Mouse (Mus musculus) heart, adult 2 months (tissue): Measurements from ENCODE around the gene Chpt1.
"Not testable (repeated sequence)": the region's sequence is repeated elsewhere in the genome, so short reads cannot be mapped to it uniquely, and the experiment has no call there.

Source experiments
- CTCF ChIP-seq: fragments of 200-600 bp; IDR thresholded peaks from 2 replicates; pipeline ENCODE4 v1.8.1; 2022; ENCODE audit warnings: antibody characterized with exemption, mild to moderate bottlenecking, moderate library complexity
- EP300 ChIP-seq: fragments of 200-500 bp; IDR thresholded peaks from 2 replicates; pipeline ENCODE4 v1.6.1; 2011; ENCODE audit warnings: low read depth, low read length, control low read depth; ENCODE audit not compliant: insufficient read depth
- POLR2A ChIP-seq: fragments of 200-500 bp; IDR thresholded peaks from 2 replicates; pipeline ENCODE4 v1.6.1; 2011; ENCODE audit warnings: mild to moderate bottlenecking, low read depth, low read length, control low read depth; ENCODE audit not compliant: insufficient read depth

- not testable (repeated sequence) for TF ChIP-seq POLR2A, CTCF, EP300
Observed at GRCm38 (mm10) chr10:88482866-88483265, 21.0 kb downstream of the Chpt1 start.
